Mouse (Mus musculus) limb, embryonic 14.5 days (tissue): ENCODE results near the gene Sox5. TPM values are rescaled to one million over a fixed set of nuclear protein-coding genes. Genes with fewer than 3 reads are reported as not detected.
A peak's percentile ranks its signal among the peaks of the same experiment; 100 is the strongest.

Experiments
- ATAC-seq: fragments of 200-750 bp; cut with Nextera tagmentation; 2 replicates; pipeline ENCODE4 v1.8.0; 2017; ENCODE audit warnings: low read depth, moderate number of reproducible peaks, moderate TSS enrichment; ENCODE audit not compliant: low FRiP score
- DNase-seq: peaks from one replicate; pipeline ENCODE4 v3.0.0-alpha.2; 2015; ENCODE audit warnings: low spot score
- H3K27ac ChIP-seq: fragments of 300-500 bp; sonication (generic); replicated peaks from 2 replicates; pipeline ENCODE4 v1.5.1; 2014; ENCODE audit warnings: low read depth, mild to moderate bottlenecking, low read length, moderate library complexity, mixed read lengths
- H3K27me3 ChIP-seq: fragments of 300-500 bp; sonication (generic); 2 replicates; pipeline ENCODE4 v1.6.1; 2014; ENCODE audit warnings: low read length, mixed read lengths; ENCODE audit not compliant: control insufficient read depth, insufficient read depth
- H3K36me3 ChIP-seq: fragments of 300-500 bp; sonication (generic); 2 replicates; pipeline ENCODE4 v1.6.1; 2014; ENCODE audit warnings: mild to moderate bottlenecking, low read length, moderate library complexity, mixed read lengths; ENCODE audit not compliant: control insufficient read depth, insufficient read depth
- H3K4me1 ChIP-seq: fragments of 300-500 bp; sonication (generic); 2 replicates; pipeline ENCODE4 v1.6.1; 2014; ENCODE audit warnings: antibody characterized with exemption, low read length, mixed read lengths; ENCODE audit not compliant: control insufficient read depth, insufficient read depth
- H3K4me2 ChIP-seq: fragments of 300-500 bp; sonication (generic); replicated peaks from 2 replicates; pipeline ENCODE4 v1.6.1; 2014; ENCODE audit warnings: low read depth, mild to moderate bottlenecking, low read length, moderate library complexity; ENCODE audit not compliant: severe bottlenecking
- H3K4me3 ChIP-seq: fragments of 300-500 bp; sonication (generic); replicated peaks from 2 replicates; pipeline ENCODE4 v1.5.1; 2014; ENCODE audit warnings: low read length
- H3K9ac ChIP-seq: fragments of 300-500 bp; sonication (generic); 2 replicates; pipeline ENCODE4 v1.6.1; 2014; ENCODE audit warnings: mild to moderate bottlenecking, low read depth, low read length, moderate library complexity; ENCODE audit not compliant: severe bottlenecking
- H3K9me3 ChIP-seq: fragments of 300-500 bp; sonication (generic); 2 replicates; pipeline ENCODE4 v1.6.1; 2016; ENCODE audit warnings: low read length; ENCODE audit not compliant: control insufficient read depth
- POLR2A ChIP-seq: fragments of 200-500 bp; IDR thresholded peaks from 2 replicates; pipeline ENCODE4 v1.8.0; 2012; ENCODE audit warnings: inconsistent platforms, mild to moderate bottlenecking, moderate library complexity, borderline replicate concordance; ENCODE audit not compliant: insufficient read depth, insufficient read length; ENCODE audit errors: extremely low read depth
- WGBS: fragments of 180-500 bp; shearing (Covaris S2); extraction: QIAGEN DNeasy Blood & Tissue Kit; methylation state at CpG from one replicate; pipeline ENCODE4 v1.1.7; 2014; 5-methylcytosine and 5-hydroxymethylcytosine counted together
- polyA plus RNA-seq, 2 experiments: library from polyadenylated mRNA; depleted of rRNA in 1 of 2; stranded (reverse) in 1 of 2; unstranded in 1 of 2; fragments of >200 nt; fragmentation: Nextera tagmentation in 1 of 2; extraction: Ambion mirVana in 1 of 2; gene quantifications; 2 replicates each; pipeline versions ENCODE4 v1.2.1 to v1.2.3; 2012 to 2014

Gene Sox5
- polyA plus RNA-seq, 2 experiments, result 20.6 to 32.8 TPM

DNA sequence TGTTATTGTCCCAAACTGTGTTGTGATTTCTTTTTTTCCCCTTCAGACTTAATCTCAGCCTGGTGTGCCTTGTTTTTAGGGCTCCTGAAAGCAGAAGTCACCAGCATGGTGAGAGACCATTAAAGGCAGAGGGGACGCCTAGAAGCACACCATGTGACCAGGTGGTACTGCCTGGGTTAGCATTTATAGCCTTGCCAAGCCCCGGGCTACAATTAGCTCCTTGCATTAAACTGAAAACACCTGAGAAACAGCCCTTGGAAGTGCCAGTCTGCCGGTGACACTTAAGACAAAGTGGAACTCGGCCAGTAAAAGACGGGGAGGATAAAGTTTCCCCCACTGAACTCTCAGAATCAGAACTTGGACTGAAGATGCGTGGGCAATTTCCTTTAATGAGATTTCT is 318.1 kb downstream of the Sox5 start:
- no peak for TF ChIP-seq POLR2A
- Histone ChIP-seq H3K9me3 (no peaks in the 10 kb centered on the region), H3K4me2 (no peak overlapping the region), H3K36me3 (no peaks in the 10 kb centered on the region), H3K9ac (no peak overlapping the region), H3K4me3 (no peak overlapping the region), H3K27ac (no peak overlapping the region), H3K4me1 (peaks cover 18% of the 10 kb centered on the region), H3K27me3 (no peaks in the 10 kb centered on the region)
- ATAC-seq, result no peak
- DNase-seq, result peak; percentile 40
- 16% methylated on average over 6 of the region's 6 CpGs for WGBS

DNA sequence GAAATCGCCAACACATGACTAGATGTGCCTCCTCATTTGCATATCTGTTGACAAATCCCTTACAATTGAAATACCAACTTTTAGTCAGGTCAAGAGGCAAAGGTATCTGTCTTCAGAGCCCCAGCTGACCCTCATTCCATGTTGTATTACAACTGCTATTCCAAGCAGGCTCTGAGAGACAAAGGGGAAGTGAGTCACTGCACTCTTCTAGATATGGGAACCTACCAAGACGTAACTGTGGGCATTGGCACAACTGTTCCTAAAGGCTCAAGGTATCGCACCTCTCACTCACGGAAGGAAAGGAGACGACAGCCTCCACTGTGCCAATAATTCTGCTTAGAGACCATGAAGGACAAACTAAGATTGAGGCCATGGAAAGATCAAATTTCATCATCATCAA is 318.5 kb downstream of the Sox5 start:
- no peak overlapping the region for H3K9ac ChIP-seq
- 60% methylated on average over 5 of the region's 5 CpGs for WGBS
- H3K4me2 ChIP-seq, result no peak overlapping the region

GRCm38 (mm10) chr6:144459486-144459885 is 322.3 kb downstream of the Sox5 start:
- no peak for TF ChIP-seq POLR2A
- peaks cover 12% of the 10 kb centered on the region for H3K4me1 ChIP-seq
- 94% methylated on average over 8 of the region's 8 CpGs for WGBS
- no peak for ATAC-seq
- H3K4me2 ChIP-seq, result no peak overlapping the region
- no peaks in the 10 kb centered on the region for H3K27me3 ChIP-seq
- H3K9me3 ChIP-seq, result no peaks in the 10 kb centered on the region
- no peak for DNase-seq
- no peak overlapping the region for H3K9ac ChIP-seq
- H3K36me3 ChIP-seq, result no peaks in the 10 kb centered on the region
- no peak overlapping the region for H3K27ac ChIP-seq
- no peak overlapping the region for H3K4me3 ChIP-seq

More for the DNA sequence above, 318.5 kb downstream of the Sox5 start:
- H3K27ac ChIP-seq, result no peak overlapping the region
- TF ChIP-seq POLR2A, result no peak
- no peak for DNase-seq
- no peaks in the 10 kb centered on the region for H3K36me3 ChIP-seq
- no peak overlapping the region for H3K4me3 ChIP-seq
- H3K4me1 ChIP-seq, result peaks cover 18% of the 10 kb centered on the region
- no peak for ATAC-seq
- no peaks in the 10 kb centered on the region for H3K9me3 ChIP-seq
- H3K27me3 ChIP-seq, result no peaks in the 10 kb centered on the region

- Histone ChIP-seq H3K4me1 (no peaks in the 10 kb centered on the region), H3K9ac (no peak overlapping the region), H3K9me3 (no peaks in the 10 kb centered on the region), H3K27me3 (no peaks in the 10 kb centered on the region), H3K4me3 (no peak overlapping the region), H3K27ac (no peak overlapping the region), H3K36me3 (no peaks in the 10 kb centered on the region), H3K4me2 (no peak overlapping the region)
- no peak for TF ChIP-seq POLR2A
- DNase-seq, result no peak
- WGBS, result 82% methylated on average over 9 of the region's 9 CpGs
- ATAC-seq, result no peak
These were observed 324.3 kb downstream of the Sox5 start for GRCm38 (mm10) chr6:144457500-144457899.

DNA sequence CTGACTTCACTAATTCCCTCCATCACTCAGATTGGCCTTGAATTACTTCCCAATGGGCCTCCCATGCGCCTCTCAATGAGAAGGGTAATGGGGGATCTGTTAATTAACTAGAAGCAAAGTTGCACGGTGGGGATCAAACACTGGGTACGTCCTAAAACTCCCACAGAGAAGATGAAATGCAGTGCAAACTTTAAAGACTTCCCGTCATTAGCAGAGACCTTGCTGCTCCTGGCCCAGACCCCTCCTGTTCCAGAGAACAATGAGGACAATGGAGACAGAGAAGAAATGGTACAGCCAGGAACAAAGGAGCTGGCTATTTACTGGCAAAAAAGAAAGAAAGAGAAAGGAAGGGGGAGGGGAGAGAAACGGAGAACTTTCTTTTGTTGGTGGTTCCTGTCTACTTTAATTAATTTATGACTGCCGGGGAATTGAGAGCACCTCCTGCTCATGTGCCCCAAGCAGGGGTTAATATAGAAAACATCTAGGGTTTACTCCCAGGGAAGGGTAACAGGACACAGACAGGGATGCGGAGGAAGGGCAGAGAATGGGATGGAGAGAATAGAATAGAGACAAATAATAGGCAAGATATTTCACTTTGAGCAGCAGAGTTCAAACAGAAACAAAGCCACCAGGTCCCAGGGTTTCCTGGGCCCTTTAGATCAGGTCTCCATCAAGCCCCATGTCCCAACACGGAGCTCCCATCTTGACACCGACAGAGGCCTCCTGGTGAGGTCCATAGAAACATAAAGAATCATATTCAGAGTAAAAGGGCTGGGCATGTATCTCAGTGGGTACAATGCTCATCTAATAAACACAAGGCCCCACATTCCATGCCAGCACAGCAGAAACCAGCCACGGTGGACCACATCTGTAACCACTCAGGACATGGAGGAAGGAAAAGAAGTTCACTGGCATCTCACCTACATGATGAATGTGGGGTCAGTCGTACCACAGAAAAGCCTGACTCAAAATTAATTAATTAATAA is 327.2 kb downstream of the Sox5 start:
- H3K9me3 ChIP-seq, result no peaks in the 10 kb centered on the region
- ATAC-seq (no peak), DNase-seq (no peak)
- H3K4me2 ChIP-seq, result no peak overlapping the region
- no peaks in the 10 kb centered on the region for H3K36me3 ChIP-seq
- no peak overlapping the region for H3K27ac ChIP-seq
- H3K9ac ChIP-seq, result no peak overlapping the region
- no peak overlapping the region for H3K4me3 ChIP-seq
- no peaks in the 10 kb centered on the region for H3K27me3 ChIP-seq
- no peak for TF ChIP-seq POLR2A
- WGBS, result 19% methylated on average over 11 of the region's 11 CpGs
- H3K4me1 ChIP-seq, result no peaks in the 10 kb centered on the region

GRCm38 (mm10) chr6:144453605-144454004 is 328.2 kb downstream of the Sox5 start:
- no peak overlapping the region for H3K4me2 ChIP-seq
- DNase-seq, result no peak
- no peaks in the 10 kb centered on the region for H3K4me1 ChIP-seq
- H3K9ac ChIP-seq, result no peak overlapping the region
- H3K27ac ChIP-seq, result no peak overlapping the region
- H3K9me3 ChIP-seq, result no peaks in the 10 kb centered on the region
- no peak for TF ChIP-seq POLR2A
- no peak for ATAC-seq
- H3K4me3 ChIP-seq, result no peak overlapping the region
- 43% methylated on average over 7 of the region's 7 CpGs for WGBS
- H3K27me3 ChIP-seq, result no peaks in the 10 kb centered on the region
- H3K36me3 ChIP-seq, result no peaks in the 10 kb centered on the region
